Mouse (Mus musculus) olfactory bulb, adult 2 months (tissue): Measurements from ENCODE around the gene Ciita. TPM values are rescaled to one million over a fixed set of nuclear protein-coding genes. Genes with fewer than 3 reads are reported as not detected.

Experiments used
- H3K27ac ChIP-seq: fragments of 200-500 bp; 2 replicates; pipeline ENCODE4 v1.5.1; 2012; ENCODE audit warnings: low read depth, low read length; ENCODE audit not compliant: insufficient read depth
- H3K4me1 ChIP-seq: fragments of 200-500 bp; 2 replicates; pipeline ENCODE4 v1.6.1; 2012; ENCODE audit warnings: low read length; ENCODE audit not compliant: control insufficient read depth, insufficient read depth
- H3K4me3 ChIP-seq: fragments of 200-500 bp; 2 replicates; pipeline ENCODE4 v1.5.1; 2012; ENCODE audit warnings: mild to moderate bottlenecking, low read depth, low read length, moderate library complexity; ENCODE audit not compliant: insufficient read depth
- CTCF ChIP-seq: fragments of 200-500 bp; IDR thresholded peaks from 2 replicates; pipeline ENCODE4 v1.5.1; 2012; ENCODE audit warnings: low read depth, mild to moderate bottlenecking, low read length, moderate library complexity; ENCODE audit not compliant: insufficient read depth
- POLR2A ChIP-seq: fragments of 200-500 bp; IDR thresholded peaks from 2 replicates; pipeline ENCODE4 v1.6.1; 2012; ENCODE audit warnings: mild to moderate bottlenecking, low read depth, low read length, moderate library complexity; ENCODE audit not compliant: insufficient read depth
- WGBS: fragments of 180-500 bp; shearing (Covaris S2); methylation state at CpG from one replicate; pipeline ENCODE4 v1.1.7; 2018; 5-methylcytosine and 5-hydroxymethylcytosine counted together
- polyA plus RNA-seq: library from polyadenylated mRNA; stranded (reverse); fragments of >200 nt; gene quantifications from 2 replicates; pipeline ENCODE4 v1.2.4, GENCODE M21; 2012; ENCODE audit warnings: low replicate concordance; ENCODE audit not compliant: missing spikeins, insufficient read depth, insufficient read length

Gene Ciita
- polyA plus RNA-seq, 1 experiment = not detected

- TF ChIP-seq POLR2A = no peak
- no peak for TF ChIP-seq CTCF
- 97% methylated on average over 2 of the region's 2 CpGs for WGBS
- Histone ChIP-seq H3K4me1 (no peaks in the 10 kb centered on the region), H3K27ac (no peak overlapping the region), H3K4me3 (no peak overlapping the region)
Observed at GRCm38 (mm10) chr16:10461178-10461577, 18.7 kb upstream of the Ciita start.

GRCm38 (mm10) chr16:10465011-10465681 is 14.7 kb upstream of the Ciita start:
- no peak overlapping the region for H3K27ac ChIP-seq
- H3K4me1 ChIP-seq = no peaks in the 10 kb centered on the region
- TF ChIP-seq POLR2A (no peak), CTCF (no peak)
- WGBS = 38% methylated on average over 4 of the region's 4 CpGs
- no peak overlapping the region for H3K4me3 ChIP-seq

- no peak overlapping the region for H3K4me3 ChIP-seq
- H3K27ac ChIP-seq = no peak overlapping the region
- 37% methylated on average over 11 of the region's 11 CpGs for WGBS
- TF ChIP-seq POLR2A = no peak
- no peak for TF ChIP-seq CTCF
- no peaks in the 10 kb centered on the region for H3K4me1 ChIP-seq
Observed at GRCm38 (mm10) chr16:10467391-10468107, 12.3 kb upstream of the Ciita start.

DNA sequence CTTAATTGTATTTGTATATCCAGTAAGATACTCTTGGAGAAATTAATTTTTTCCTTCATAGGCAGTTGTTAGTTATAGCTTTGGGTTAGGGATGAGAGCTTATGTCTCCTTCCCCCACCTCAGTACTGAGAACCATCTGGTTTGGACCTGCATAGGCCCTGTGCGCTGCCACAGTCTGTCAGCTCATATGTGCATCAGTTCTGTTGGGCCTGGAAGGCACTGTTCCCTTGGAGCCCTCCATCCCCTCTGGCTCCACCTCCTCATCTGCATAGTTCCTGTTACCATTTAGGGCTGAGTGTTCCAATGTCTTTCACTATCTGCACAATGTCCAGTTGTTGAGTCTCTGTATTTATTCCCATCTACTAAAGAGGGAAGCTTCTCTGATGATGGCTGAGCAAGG is 11.7 kb upstream of the Ciita start:
- Histone ChIP-seq H3K4me3 (no peak overlapping the region), H3K27ac (no peak overlapping the region), H3K4me1 (no peaks in the 10 kb centered on the region)
- 88% methylated on average over 1 of the region's 1 CpGs for WGBS
- TF ChIP-seq CTCF = no peak

DNA sequence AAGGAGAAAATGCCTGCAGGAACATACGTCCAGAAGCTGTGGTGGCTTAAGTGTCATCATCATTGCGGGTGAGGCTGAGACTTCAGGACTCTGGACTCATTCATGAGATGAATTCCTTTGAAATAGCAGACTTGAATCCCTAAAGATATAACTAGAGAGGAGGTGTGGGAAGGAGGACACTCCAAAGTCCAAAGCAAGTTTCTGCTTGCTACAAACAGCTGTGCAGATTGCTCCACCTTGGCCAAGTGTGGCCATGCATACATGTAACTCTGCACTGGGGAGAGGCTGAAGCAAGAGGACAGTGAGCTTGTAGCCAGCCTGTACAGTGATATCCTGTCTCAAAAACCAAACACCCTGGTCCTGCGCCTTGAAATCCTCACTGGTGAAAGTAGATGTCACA is 7.9 kb upstream of the Ciita start:
- no peaks in the 10 kb centered on the region for H3K4me1 ChIP-seq
- 97% methylated on average over 3 of the region's 3 CpGs for WGBS
- TF ChIP-seq CTCF (no peak), POLR2A (no peak)
- no peak overlapping the region for H3K27ac ChIP-seq
- no peak overlapping the region for H3K4me3 ChIP-seq

GRCm38 (mm10) chr16:10474956-10475355 is 4.9 kb upstream of the Ciita start:
- Histone ChIP-seq H3K4me1 (no peaks in the 10 kb centered on the region), H3K4me3 (no peak overlapping the region), H3K27ac (no peak overlapping the region)
- 76% methylated on average over 3 of the region's 3 CpGs for WGBS
- TF ChIP-seq CTCF = no peak
- no peak for TF ChIP-seq POLR2A

DNA sequence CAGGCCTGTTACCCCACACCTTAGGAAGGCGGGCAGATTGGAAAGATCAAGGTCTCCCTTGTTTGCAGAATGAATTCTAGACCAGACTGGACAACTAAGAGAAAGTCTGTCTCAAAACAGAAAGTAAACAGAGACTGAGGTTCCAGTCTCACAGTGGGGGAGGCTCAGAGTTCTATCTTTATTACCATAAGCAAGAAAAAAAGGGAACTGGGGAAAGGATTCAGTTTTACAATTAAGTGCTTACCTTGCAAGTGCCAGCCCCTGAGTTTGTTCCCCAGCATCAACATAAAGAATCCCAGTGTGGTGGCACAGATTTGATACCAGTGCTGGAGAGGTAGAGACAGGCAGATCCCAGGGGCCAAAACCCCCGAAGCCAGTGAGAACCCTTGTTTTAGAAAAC is 3.9 kb upstream of the Ciita start:
- TF ChIP-seq POLR2A (no peak), CTCF (no peak)
- WGBS = 76% methylated on average over 2 of the region's 2 CpGs
- H3K4me1 ChIP-seq = no peaks in the 10 kb centered on the region

DNA sequence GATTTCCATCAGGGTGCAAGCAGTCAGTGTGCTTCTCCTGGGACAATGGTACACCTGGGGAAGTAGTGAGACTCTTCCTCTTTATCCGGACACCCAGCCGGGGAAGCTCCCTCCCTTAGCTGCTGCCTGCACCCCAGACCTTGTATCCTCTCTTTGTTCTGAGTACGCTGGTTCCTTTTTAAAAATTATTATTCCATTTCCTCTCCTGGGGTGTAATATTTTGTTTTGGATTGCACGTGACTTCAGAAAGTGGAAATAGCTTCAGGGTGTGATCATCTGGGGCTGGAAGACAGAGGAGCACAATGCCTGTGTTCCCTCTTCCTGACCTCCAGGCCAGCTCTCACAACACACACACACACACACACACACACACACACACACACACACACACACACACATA is 2.5 kb downstream of the Ciita start:
- WGBS = 77% methylated on average over 4 of the region's 4 CpGs
- TF ChIP-seq POLR2A = no peak
- TF ChIP-seq CTCF = no peak
- Histone ChIP-seq H3K4me3 (no peak overlapping the region), H3K4me1 (no peaks in the 10 kb centered on the region), H3K27ac (no peak overlapping the region)

More for the DNA sequence above, 3.9 kb upstream of the Ciita start:
- H3K4me3 ChIP-seq = no peak overlapping the region
- no peak overlapping the region for H3K27ac ChIP-seq

DNA sequence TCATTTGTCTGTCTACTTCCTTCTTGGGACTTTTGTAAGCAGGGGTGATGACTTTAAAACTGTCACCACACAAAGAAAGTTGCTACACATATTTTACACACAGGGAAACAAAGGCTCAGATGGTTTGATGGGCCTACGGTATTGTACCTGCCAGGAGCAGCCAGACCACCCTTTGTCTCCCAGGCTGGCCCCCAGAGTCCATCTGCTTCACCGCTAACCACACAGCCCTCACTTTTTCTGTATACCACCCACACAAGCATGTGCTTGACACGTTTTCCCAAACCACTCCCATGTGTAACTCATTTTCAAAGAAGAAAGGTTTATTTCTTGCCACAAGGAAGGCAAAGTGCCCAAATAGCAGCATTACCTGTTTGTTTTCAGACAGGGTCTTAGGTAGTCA is 7.1 kb downstream of the Ciita start:
- TF ChIP-seq POLR2A (no peak), CTCF (no peak)

More for the DNA sequence above, 7.1 kb downstream of the Ciita start:
- H3K4me1 ChIP-seq = peaks cover 6% of the 10 kb centered on the region
- H3K4me3 ChIP-seq = no peak overlapping the region
- no peak overlapping the region for H3K27ac ChIP-seq
- WGBS = 68% methylated on average over 3 of the region's 3 CpGs
